Mouse (Mus musculus) forebrain, postnatal 0 days (tissue): ENCODE results near the gene Fndc7. TPM values are rescaled to one million over a fixed set of nuclear protein-coding genes. Genes with fewer than 3 reads are reported as not detected.

ENCODE experiments used
- ATAC-seq: fragments of 200-750 bp; cut with Nextera tagmentation; 2 replicates; pipeline ENCODE4 v1.8.0; 2017; ENCODE audit warnings: mild to moderate bottlenecking, moderate library complexity
- DNase-seq: peaks from one replicate; pipeline ENCODE4 v3.0.0-alpha.2; 2015
- H3K27ac ChIP-seq: fragments of 300-500 bp; sonication (generic); 2 replicates; pipeline ENCODE4 v1.5.1; 2014; ENCODE audit warnings: low read depth, mild to moderate bottlenecking, antibody characterized with exemption, low read length, moderate library complexity, mixed read lengths
- H3K27me3 ChIP-seq: fragments of 300-500 bp; sonication (generic); 2 replicates; pipeline ENCODE4 v1.6.1; 2014; ENCODE audit warnings: mild to moderate bottlenecking, low read length, mixed read lengths; ENCODE audit not compliant: insufficient read depth
- H3K36me3 ChIP-seq: fragments of 300-500 bp; sonication (generic); 2 replicates; pipeline ENCODE4 v1.6.1; 2014; ENCODE audit warnings: mild to moderate bottlenecking, moderate library complexity; ENCODE audit not compliant: insufficient read depth
- H3K4me1 ChIP-seq: fragments of 300-500 bp; sonication (generic); 2 replicates; pipeline ENCODE4 v1.6.1; 2014; ENCODE audit warnings: antibody characterized with exemption; ENCODE audit not compliant: insufficient read depth
- H3K4me2 ChIP-seq: fragments of 300-500 bp; sonication (generic); 2 replicates; pipeline ENCODE4 v1.6.1; 2014; ENCODE audit warnings: low read depth, mild to moderate bottlenecking, moderate library complexity
- H3K4me3 ChIP-seq: fragments of 300-500 bp; sonication (generic); 2 replicates; pipeline ENCODE4 v1.5.1; 2014; ENCODE audit warnings: low read depth, low read length, mixed read lengths
- H3K9ac ChIP-seq: fragments of 300-500 bp; sonication (generic); 2 replicates; pipeline ENCODE4 v1.6.1; 2014; ENCODE audit warnings: mild to moderate bottlenecking
- H3K9me3 ChIP-seq: fragments of 300-500 bp; sonication (generic); 2 replicates; pipeline ENCODE4 v1.6.1; 2016; ENCODE audit warnings: low read length
- CTCF ChIP-seq: sonication (generic); IDR thresholded peaks from 2 replicates; pipeline ENCODE4 v1.5.1; 2016; ENCODE audit warnings: antibody characterized with exemption, control low read depth, low read depth
- whole genome bisulfite sequencing: fragments of 180-500 bp; shearing (Covaris S2); extraction: QIAGEN DNeasy Blood & Tissue Kit; methylation state at CpG from one replicate; pipeline ENCODE4 v1.1.7; 2014; 5-methylcytosine and 5-hydroxymethylcytosine counted together
- polyA plus RNA-seq: library from polyadenylated mRNA; unstranded; fragments of >200 nt; fragmentation: Nextera tagmentation; extraction: Ambion mirVana; gene quantifications from 2 replicates; pipeline ENCODE4 v1.2.1, GENCODE M21; 2015
- total RNA-seq: library from RNA; depleted of rRNA; stranded (reverse); fragments of >200 nt; gene quantifications from 2 replicates; pipeline ENCODE4 v1.2.3, GENCODE M21; 2014

The Fndc7 gene
- total and polyA plus RNA-seq, 2 experiments from 2014 or later = 0.24 TPM; not detected in 1

- 52% methylated on average over 10 of the region's 10 CpGs for WGBS
- Histone ChIP-seq H3K9me3 (no peaks in the 10 kb centered on the region), H3K27ac (no peak overlapping the region), H3K9ac (no peak overlapping the region), H3K36me3 (no peaks in the 10 kb centered on the region), H3K4me2 (no peak overlapping the region), H3K27me3 (no peaks in the 10 kb centered on the region), H3K4me3 (no peak overlapping the region), H3K4me1 (no peaks in the 10 kb centered on the region; the same call in 1 of the 2 replicates)
- no peak for TF ChIP-seq CTCF
- ATAC-seq (0 out of 2 replicates have a peak, but pooled peaks have one; percentile 7), DNase-seq (peak; percentile 37)
These were observed 33.9 kb downstream of the Fndc7 start for GRCm38 (mm10) chr3:108855864-108856263.

- ATAC-seq = peak; percentile 76
- no peaks in the 10 kb centered on the region for H3K36me3 ChIP-seq
- TF ChIP-seq CTCF = no peak
- no peaks in the 10 kb centered on the region; the same call in 1 of the 2 replicates for H3K4me1 ChIP-seq
- H3K4me3 ChIP-seq = no peak overlapping the region
- DNase-seq = peak; percentile 72
- no peaks in the 10 kb centered on the region for H3K27me3 ChIP-seq
- H3K27ac ChIP-seq = no peak overlapping the region
- H3K9me3 ChIP-seq = no peaks in the 10 kb centered on the region
- no peak overlapping the region for H3K4me2 ChIP-seq
- no peak overlapping the region for H3K9ac ChIP-seq
- 37% methylated on average over 12 of the region's 12 CpGs for WGBS
These were observed 34.4 kb downstream of the Fndc7 start for GRCm38 (mm10) chr3:108855371-108855770.

GRCm38 (mm10) chr3:108853266-108853665 lies 36.5 kb downstream of the Fndc7 start:
- TF ChIP-seq CTCF = no peak
- no peak for ATAC-seq
- H3K36me3 ChIP-seq = no peaks in the 10 kb centered on the region

GRCm38 (mm10) chr3:108851996-108852697 lies 37.7 kb downstream of the Fndc7 start:
- no peaks in the 10 kb centered on the region; the same call in 1 of the 2 replicates for H3K4me1 ChIP-seq
- DNase-seq (no peak), ATAC-seq (no peak)
- H3K4me3 ChIP-seq = no peak overlapping the region
- no peaks in the 10 kb centered on the region for H3K9me3 ChIP-seq
- no peak overlapping the region for H3K9ac ChIP-seq
- 57% methylated on average over 6 of the region's 6 CpGs for WGBS
- TF ChIP-seq CTCF = no peak
- no peaks in the 10 kb centered on the region for H3K36me3 ChIP-seq
- no peaks in the 10 kb centered on the region for H3K27me3 ChIP-seq
- no peak overlapping the region for H3K4me2 ChIP-seq
- no peak overlapping the region for H3K27ac ChIP-seq

More at GRCm38 (mm10) chr3:108853266-108853665, 36.5 kb downstream of the Fndc7 start:
- Histone ChIP-seq H3K4me1 (no peaks in the 10 kb centered on the region; the same call in 1 of the 2 replicates), H3K27ac (no peak overlapping the region), H3K9me3 (no peaks in the 10 kb centered on the region), H3K9ac (no peak overlapping the region), H3K27me3 (no peaks in the 10 kb centered on the region), H3K4me2 (no peak overlapping the region), H3K4me3 (no peak overlapping the region)
- DNase-seq = no peak
- 79% methylated on average over 1 of the region's 1 CpGs for WGBS

GRCm38 (mm10) chr3:108851554-108851953 lies 38.3 kb downstream of the Fndc7 start:
- H3K4me1 ChIP-seq = no peaks in the 10 kb centered on the region; the same call in 1 of the 2 replicates
- TF ChIP-seq CTCF = 0 out of 2 replicates have a peak, but pooled peaks have one; percentile 2
- H3K9me3 ChIP-seq = no peaks in the 10 kb centered on the region
- H3K9ac ChIP-seq = no peak overlapping the region
- WGBS = 91% methylated on average over 3 of the region's 3 CpGs
- DNase-seq (no peak), ATAC-seq (no peak)
- H3K27ac ChIP-seq = no peak overlapping the region
- H3K27me3 ChIP-seq = no peaks in the 10 kb centered on the region
- no peaks in the 10 kb centered on the region for H3K36me3 ChIP-seq
- H3K4me2 ChIP-seq = no peak overlapping the region
- H3K4me3 ChIP-seq = no peak overlapping the region

- no peak overlapping the region for H3K27ac ChIP-seq
- H3K4me1 ChIP-seq = no peaks in the 10 kb centered on the region; the same call in 1 of the 2 replicates
- no peaks in the 10 kb centered on the region for H3K36me3 ChIP-seq
- no peak overlapping the region for H3K4me2 ChIP-seq
- no peak overlapping the region for H3K4me3 ChIP-seq
- H3K27me3 ChIP-seq = no peaks in the 10 kb centered on the region
- H3K9me3 ChIP-seq = no peaks in the 10 kb centered on the region
- ATAC-seq (no peak), DNase-seq (no peak)
- no peak overlapping the region for H3K9ac ChIP-seq
- no peak for TF ChIP-seq CTCF
- WGBS = 85% methylated on average over 2 of the region's 2 CpGs
These were observed 38.7 kb downstream of the Fndc7 start for GRCm38 (mm10) chr3:108851075-108851474.

GRCm38 (mm10) chr3:108850506-108850905 lies 39.3 kb downstream of the Fndc7 start:
- Histone ChIP-seq H3K4me1 (no peaks in the 10 kb centered on the region), H3K27me3 (no peaks in the 10 kb centered on the region), H3K4me3 (no peak overlapping the region), H3K36me3 (no peaks in the 10 kb centered on the region), H3K9ac (no peak overlapping the region), H3K9me3 (no peaks in the 10 kb centered on the region), H3K27ac (no peak overlapping the region), H3K4me2 (no peak overlapping the region)
- 38% methylated on average over 3 of the region's 3 CpGs for WGBS
- ATAC-seq (no peak), DNase-seq (peak; percentile 21)
- TF ChIP-seq CTCF = no peak
